Mouse (Mus musculus): ENCODE measurements around the gene Psip1.

GRCm38 (mm10) chr4:83464827-83465226, 21.4 kb downstream of the Psip1 start:
- TF ChIP-seq SMC3 (IDR thresholded peaks at IDR 0.05; ENCODE audit: low read depth, low read length) (no peak), JUND (IDR thresholded peaks at IDR 0.05; ENCODE audit: low read depth, low read length) (no peak), HCFC1 (IDR thresholded peaks at IDR 0.05; ENCODE audit: low read depth, low read length) (no peak), TBP (IDR thresholded peaks at IDR 0.05; ENCODE audit: low read depth, low read length) (peak; percentile 82), SIN3A (IDR thresholded peaks at IDR 0.05; ENCODE audit: low read length) (peak; percentile 67), MXI1 (IDR thresholded peaks at IDR 0.05; ENCODE audit: low read depth, low read length) (no peak), GATA1 (IDR thresholded peaks at IDR 0.05; ENCODE audit: low read depth, low read length) (peak; percentile 85)

All from MEL (cell line).